27 mouse cellular contexts compared by ENCODE assay signal in the genomic region with DNA sequence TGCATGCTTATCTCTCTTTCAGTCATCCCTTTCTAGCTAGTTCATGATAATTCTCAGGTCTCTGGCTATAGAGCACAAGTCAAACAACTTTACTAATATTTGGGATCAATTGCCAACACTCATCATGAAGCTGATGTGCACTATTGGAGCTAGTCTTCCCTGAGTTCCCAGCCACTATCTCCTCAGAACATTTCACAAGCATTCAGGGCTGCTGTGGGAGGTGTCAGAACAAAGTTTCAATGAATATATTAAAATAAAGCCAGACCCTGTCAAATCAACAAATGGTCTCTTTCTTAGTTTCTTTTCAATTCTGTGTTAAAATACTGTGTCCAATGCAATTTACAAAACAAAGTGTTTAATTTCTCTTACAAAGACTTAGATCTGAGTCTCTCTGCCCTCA.
"Had no signal": no experiment of that assay in that cellular context is flagged by ENCODE, and none has a peak within 500 bp of the region (broad histone marks: within the 10 kb centered on the region; RNA-seq: fewer than 3 reads in every experiment).

No protein-coding gene starts in this region.

- H3K27ac ChIP-seq: embryonic facial prominence, embryonic 12.5 days; embryonic facial prominence, embryonic 13.5 days; forebrain, embryonic 10.5 days; forebrain, embryonic 12.5 days; forebrain, embryonic 13.5 days; forebrain, embryonic 15.5 days; gastrocnemius, adult 2 months; heart, adult 2 months; heart, embryonic 10.5 days had no signal

- H3K4me1 ChIP-seq: forebrain, embryonic 10.5 days; forebrain, embryonic 12.5 days; forebrain, embryonic 13.5 days; forebrain, embryonic 15.5 days; heart, embryonic 10.5 days had no signal

- H3K4me3 ChIP-seq: embryonic facial prominence, embryonic 12.5 days; embryonic facial prominence, embryonic 13.5 days; erythroblast, embryonic 14.5 days; forebrain, embryonic 10.5 days; forebrain, embryonic 12.5 days; forebrain, embryonic 13.5 days; forebrain, embryonic 15.5 days; gastrocnemius, adult 2 months; heart, adult 2 months; heart, embryonic 10.5 days had no signal

- H3K27me3 ChIP-seq: embryonic facial prominence, embryonic 12.5 days; embryonic facial prominence, embryonic 13.5 days; forebrain, embryonic 12.5 days; forebrain, embryonic 13.5 days; forebrain, embryonic 15.5 days had no signal

- H3K36me3 ChIP-seq: embryonic facial prominence, embryonic 12.5 days; embryonic facial prominence, embryonic 13.5 days; forebrain, embryonic 10.5 days; forebrain, embryonic 12.5 days; forebrain, embryonic 15.5 days; heart, embryonic 10.5 days had no signal

- H3K9ac ChIP-seq: embryonic facial prominence, embryonic 12.5 days; embryonic facial prominence, embryonic 13.5 days; forebrain, embryonic 12.5 days; forebrain, embryonic 13.5 days; forebrain, embryonic 15.5 days; forebrain, postnatal 0 days had no signal

- DNase-seq: cerebellum, adult 2 months; cerebellum, adult 8-10 months; cerebellum, adult 9-10 months; cerebellum, adult 9-11 months; cerebellum, postnatal 10 days; cerebellum, postnatal 14 days; cerebellum, postnatal 25 days; cerebellum, postnatal 36 days; embryo, embryonic 11 days; forebrain, postnatal 0 days; gastrocnemius, adult 2 months; gastrocnemius, postnatal 10 days; gastrocnemius, postnatal 14 days; gastrocnemius, postnatal 25 days; gastrocnemius, postnatal 36 days; heart, adult 18-20 months; heart, adult 2 months had no signal

- H3K9me3 ChIP-seq: embryonic facial prominence, embryonic 12.5 days; embryonic facial prominence, embryonic 13.5 days; forebrain, embryonic 10.5 days; forebrain, embryonic 12.5 days; forebrain, embryonic 13.5 days; forebrain, embryonic 15.5 days; heart, embryonic 10.5 days had no signal

- H3K4me2 ChIP-seq: embryonic facial prominence, embryonic 12.5 days; embryonic facial prominence, embryonic 13.5 days; forebrain, embryonic 12.5 days; forebrain, embryonic 13.5 days; forebrain, embryonic 15.5 days had no signal

- ATAC-seq: forebrain, embryonic 13.5 days; forebrain, embryonic 14.5 days; forebrain, embryonic 15.5 days; forebrain, embryonic 16.5 days; forebrain, postnatal 0 days had no signal
